Mouse (Mus musculus): ENCODE results near the gene Map7d1. TPM values are rescaled to one million over a fixed set of nuclear protein-coding genes. Genes with fewer than 3 reads are reported as not detected.

Map7d1 gene
- total RNA-seq, 4 experiments from 2014 or later, result 224 to 273 (median 253) TPM

DNA sequence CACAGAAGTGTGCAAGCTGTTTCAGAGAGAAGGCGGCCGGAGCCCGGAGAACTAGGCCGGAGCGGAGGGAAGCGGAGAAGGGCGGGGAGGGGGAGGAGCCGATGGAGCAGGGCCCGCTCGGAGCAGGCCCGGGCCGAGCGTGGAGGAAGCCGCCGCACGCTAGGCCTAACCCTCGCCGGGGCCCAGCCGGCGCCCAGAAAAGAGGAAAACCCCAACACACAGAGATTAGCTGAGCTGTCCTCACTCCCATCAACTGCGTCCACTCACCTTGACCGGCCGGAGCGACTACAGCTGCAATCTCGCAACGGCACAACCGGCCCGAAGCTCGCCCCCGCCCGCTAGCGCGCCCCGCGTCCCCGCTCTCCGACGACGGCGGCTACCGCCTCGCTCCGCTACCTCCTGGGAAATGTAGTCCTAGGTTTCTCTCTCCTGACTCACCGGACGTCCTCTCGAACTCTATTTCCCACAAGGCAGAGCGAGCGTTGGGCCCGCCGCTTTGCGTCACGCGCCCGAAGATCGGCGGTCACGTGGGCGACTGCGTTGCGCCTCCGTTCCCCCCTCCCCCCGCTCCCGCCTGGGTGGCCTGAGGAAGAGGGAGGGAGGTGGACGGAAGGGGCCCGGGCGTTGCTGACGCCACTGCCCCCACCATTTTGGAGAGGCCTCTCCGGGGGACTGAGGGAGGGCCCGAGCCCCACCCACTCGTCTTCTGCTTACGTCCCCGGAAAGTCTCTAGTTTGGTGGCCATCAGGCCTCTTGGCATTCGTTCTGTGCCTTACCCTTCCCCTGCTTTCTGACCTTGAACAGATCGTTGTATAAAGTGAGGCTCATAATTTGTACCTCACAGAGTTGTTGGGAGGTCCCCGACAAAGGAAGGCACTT, 53.6 kb downstream of the Map7d1 start, which contains the start of gene Thrap3:
Gene Thrap3, minus strand, starts transcription at position 458 of the 879 bp plus-strand sequence.
- DNase-seq (ENCODE audit: low spot score in 2 of 2), result peak; percentile 94 to 99

DNA sequence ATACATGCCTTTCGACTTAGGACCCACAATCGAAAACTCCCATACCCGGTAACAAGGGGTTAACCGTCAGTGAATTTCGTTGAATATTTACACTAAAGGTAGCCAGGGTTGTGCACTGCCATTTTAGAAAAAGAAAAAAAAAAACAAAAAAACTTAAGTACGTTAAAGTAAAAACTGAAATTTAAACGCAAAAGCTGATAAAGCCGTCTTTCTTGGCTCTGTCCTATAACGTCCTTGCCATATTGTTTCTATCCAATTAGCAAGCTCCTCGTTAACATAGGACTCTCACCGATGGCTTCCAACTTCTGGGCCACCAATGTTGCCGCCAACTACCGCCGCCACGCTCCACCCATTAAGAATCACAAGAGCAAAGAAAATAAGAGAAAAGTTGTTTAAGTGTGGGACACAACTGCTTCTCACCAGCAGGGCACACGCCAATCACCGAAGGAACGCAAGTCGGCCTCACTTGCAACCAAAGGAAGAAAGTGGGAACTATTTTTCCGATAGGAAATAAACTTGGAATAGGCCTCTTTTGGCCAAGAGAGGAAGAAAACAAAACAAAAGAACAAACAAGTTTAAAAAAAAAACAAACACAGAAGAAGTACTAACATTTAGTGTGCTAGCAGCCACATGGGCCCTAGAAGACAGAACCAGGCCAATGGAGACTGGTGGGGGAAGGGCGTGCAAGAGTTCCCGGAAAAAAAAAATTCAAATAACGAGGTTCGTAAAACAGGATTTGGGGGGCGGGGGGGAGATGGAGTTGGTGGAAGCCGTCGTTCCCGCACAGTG, 54.4 kb downstream of the Map7d1 start:
- no peak for DNase-seq (ENCODE audit: low spot score in 2 of 2)

DNA sequence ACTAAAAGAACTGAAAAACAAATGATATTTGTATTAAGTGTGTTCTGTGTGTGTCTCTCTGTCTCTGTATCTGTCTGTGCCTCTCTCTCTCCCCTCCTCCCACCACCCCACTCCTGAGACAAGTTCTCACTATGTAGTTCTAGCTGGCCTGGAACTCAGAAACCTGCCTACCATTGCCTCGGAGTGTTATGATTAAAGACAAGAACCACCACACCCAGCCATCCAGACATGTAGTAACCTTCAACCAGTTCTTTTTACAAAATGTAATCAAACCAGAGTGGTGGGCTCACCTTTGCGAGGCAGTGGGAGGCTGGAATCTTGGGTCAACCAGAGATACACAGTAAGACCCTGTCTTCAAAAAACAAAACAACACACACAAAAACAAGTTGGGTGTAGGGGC, 55.5 kb downstream of the Map7d1 start:
- no peak for DNase-seq (ENCODE audit: low spot score in 2 of 2)

DNA sequence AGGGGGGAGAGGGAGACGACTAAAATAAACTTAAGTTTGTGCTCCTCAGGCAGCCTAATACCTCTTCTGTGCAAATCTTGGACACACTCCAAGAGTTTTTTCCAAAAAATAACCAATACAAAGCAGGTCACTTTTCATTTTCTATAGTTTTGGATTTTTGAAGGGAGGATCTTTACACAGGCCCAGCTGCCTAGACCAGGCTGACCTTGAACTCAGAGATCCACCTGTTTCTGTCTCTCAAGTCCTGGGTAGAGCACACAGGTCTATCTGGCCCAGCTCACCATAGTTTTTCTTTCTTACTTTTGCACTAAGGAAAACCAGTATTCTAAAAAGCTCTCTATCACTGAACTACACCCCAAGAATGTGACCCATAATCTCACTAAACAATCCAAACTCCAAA, 56.1 kb downstream of the Map7d1 start:
- no peak for DNase-seq (ENCODE audit: low spot score in 2 of 2)

DNA sequence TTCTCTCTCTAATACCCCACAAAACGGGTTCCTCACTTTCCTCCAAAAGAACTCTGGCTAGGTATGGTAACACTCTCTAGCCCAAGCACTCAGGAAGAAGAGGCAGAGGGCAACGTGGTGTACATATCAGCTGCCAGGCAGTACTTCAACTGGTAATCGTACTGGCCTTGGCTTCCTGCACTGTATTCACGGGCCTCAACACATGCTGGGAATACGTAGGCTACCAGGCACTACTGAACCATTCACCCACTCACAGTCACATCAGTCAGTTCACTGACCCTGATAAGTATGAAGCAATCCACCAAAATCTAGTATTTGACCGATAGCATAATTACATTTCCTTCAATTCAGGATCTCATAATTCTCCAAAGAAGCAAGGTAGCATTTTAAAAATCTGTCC, 56.6 kb downstream of the Map7d1 start:
- DNase-seq (ENCODE audit: low spot score in 2 of 2), result no peak

DNA sequence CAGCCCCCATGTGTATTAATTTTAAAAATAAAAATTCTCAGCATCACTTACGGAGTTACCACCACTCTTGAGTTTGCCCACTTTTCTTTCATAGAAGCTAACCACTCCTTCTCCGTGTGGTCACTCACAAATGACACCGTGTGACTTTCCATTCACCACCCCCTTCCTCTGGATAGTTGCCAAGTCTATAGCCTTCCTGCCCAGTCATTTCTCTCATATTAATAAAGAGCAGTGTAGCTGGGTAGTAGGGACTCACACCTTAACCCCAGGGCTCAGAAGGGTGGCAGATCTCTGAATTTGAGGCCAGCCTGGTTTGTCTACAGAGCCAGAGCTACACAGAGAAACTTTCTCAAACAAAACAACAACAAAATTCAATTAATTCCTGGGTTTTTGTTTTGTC, 58.7 kb downstream of the Map7d1 start:
- no peak for DNase-seq (ENCODE audit: low spot score in 2 of 2)

DNA sequence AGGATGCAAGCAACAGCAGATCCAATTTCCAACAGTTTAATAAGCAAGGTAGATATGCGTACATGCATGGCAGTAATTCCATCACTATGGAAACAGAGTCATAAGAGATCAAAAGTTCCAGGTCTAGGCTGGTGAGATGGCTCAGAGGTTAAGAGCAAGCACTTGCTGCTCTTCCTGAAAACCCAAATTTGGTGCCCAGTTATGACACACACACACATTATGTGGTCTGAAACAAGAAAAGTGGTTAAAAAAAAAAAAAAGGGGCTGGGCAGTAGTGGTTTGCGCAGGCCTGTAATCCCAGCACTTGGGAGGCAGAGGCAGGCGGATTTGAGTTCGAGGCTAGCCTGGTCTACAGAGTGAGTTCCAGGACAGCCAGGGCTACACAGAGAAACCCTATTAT, 61.2 kb downstream of the Map7d1 start:
- DNase-seq (ENCODE audit: low spot score in 2 of 2), result no peak

DNA sequence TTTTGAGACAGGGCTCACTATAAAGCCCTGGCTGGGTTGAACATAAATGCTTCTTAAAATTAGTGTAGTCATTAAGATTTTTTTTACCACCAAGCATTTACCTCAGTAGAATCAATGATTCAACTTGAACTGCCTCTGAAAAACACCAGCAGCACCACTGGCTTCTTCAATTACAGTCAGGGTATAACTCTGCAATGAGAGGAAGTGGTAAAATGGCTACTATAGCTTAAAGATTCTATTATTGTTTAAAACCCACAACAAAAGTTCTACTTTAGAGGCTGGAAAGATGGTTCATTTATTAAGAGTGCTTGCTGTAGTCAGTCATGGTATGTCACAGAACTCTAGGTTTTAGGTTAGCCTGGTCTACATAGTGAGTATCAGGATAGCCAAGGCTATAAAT, 61.9 kb downstream of the Map7d1 start:
- DNase-seq (ENCODE audit: low spot score in 2 of 2), result no peak

DNA sequence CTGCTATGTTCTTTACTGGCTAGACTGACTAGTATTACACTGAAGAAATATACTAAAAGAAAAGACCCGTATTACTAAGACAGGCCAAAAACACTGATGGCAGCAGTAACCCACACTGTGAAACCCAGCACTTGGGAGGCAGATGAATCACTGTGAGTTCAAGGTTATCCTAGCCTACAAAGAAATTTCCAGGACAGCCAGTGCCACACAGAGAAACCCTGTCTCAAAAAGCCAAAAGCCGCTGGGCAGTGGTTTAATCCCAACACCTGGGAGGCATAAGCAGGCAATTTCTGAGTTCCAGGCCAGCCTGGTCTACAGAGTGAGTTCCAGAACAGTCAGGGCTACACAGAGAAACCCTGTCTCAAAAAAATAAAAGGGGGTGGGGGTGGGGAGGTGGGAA, 65.5 kb downstream of the Map7d1 start:
- DNase-seq (ENCODE audit: low spot score in 2 of 2), result no peak

DNA sequence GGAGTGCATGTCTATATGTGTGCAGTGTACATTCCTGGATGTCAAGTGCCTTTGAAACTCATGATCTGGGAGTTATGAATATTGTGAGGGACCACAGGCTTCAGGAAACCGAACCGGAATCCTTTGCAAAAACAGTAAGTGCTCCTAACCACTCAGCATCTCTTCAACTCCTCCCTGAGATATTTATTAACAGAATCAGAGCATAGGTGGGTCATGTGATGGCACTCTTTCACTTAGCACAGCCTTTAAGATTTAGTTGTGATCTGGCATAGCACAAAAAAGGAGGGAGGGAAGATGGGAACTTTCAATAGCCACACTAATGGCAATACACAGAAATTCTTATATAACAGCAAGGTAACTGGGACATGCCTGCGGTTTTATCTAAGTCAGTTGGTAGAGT, 69.0 kb downstream of the Map7d1 start:
- DNase-seq (ENCODE audit: low spot score in 2 of 2), result no peak

DNA sequence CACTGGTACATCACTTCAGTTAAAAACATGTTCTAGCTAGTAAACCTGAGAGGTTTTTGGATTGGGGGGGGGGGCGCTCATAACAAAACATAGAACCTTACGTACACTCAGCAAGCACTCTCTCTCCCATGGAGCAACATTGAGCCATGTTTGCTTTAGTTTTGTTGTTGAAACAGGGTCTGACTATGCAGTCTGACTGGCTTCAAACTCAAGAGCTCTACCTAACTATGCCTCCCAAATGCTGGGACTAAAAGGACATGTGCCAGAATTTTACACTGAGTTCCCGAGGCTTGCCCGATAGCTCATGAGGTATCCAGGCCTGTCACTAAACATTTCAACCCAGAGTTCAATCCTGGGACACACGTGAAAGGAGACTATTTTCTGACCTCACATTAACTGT, 73.1 kb downstream of the Map7d1 start:
- no peak for DNase-seq (ENCODE audit: low spot score in 2 of 2)

Other genes with a start within 250 kb of the Map7d1 start
- gene Csf3r, start 231.8 kb downstream of the Map7d1 start, total RNA-seq (2022), result 10 to 100 TPM in 2 of 4 experiments, 1 to 10 TPM in 2; 4.4 to 24.6 (median 11.5) TPM
- 10 to 100 TPM; 47.9 to 55.3 (median 51.5) TPM for gene Mrps15, start 209.4 kb downstream of the Map7d1 start, total RNA-seq (2022)
- gene Oscp1, start 197.8 kb downstream of the Map7d1 start, total RNA-seq (2022), result 10 to 100 TPM; 56.3 to 72.2 (median 62.4) TPM
- 10 to 100 TPM; 14.5 to 18.7 (median 15.5) TPM for gene Lsm10, start 159.7 kb downstream of the Map7d1 start, total RNA-seq (2022)
- gene Stk40, start 152.4 kb downstream of the Map7d1 start, total RNA-seq (2022), result 10 to 100 TPM; 28.8 to 37.6 (median 33.8) TPM
- 1 to 10 TPM; 2.4 to 5.6 (median 3.1) TPM for gene Eva1b, start 108.6 kb downstream of the Map7d1 start, total RNA-seq (2022)
- gene Sh3d21, start 92.9 kb downstream of the Map7d1 start, total RNA-seq (2022), result 1 to 10 TPM in 1 of 4 experiments, under 1 TPM in 3; 0.63 to 1.4 (median 0.85) TPM
- 100 to 1,000 TPM; 127 to 151 (median 148) TPM for gene Thrap3, start 53.6 kb downstream of the Map7d1 start, total RNA-seq (2022)
- 10 to 100 TPM; 86.2 to 93.4 (median 89.3) TPM for gene Trappc3, start 6.0 kb upstream of the Map7d1 start, total RNA-seq (2022)
- gene Col8a2, start 30.4 kb upstream of the Map7d1 start, total RNA-seq (2022), result 1 to 10 TPM; 1.9 to 4.0 (median 2.5) TPM
- gene Adprhl2, start 65.4 kb upstream of the Map7d1 start, total RNA-seq (2022), result 10 to 100 TPM; 26.9 to 32.0 (median 31.2) TPM
- 1 to 10 TPM in 2 of 4 experiments, under 1 TPM in 2; 0.86 to 1.6 (median 1.3) TPM for gene Tekt2, start 69.3 kb upstream of the Map7d1 start, total RNA-seq (2022)
- gene Ago3, start 173.2 kb upstream of the Map7d1 start, total RNA-seq (2022), result 10 to 100 TPM; 28.9 to 38.8 (median 32.1) TPM
- 10 to 100 TPM; 48.5 to 57.9 (median 50.4) TPM for gene Ago1, start 212.2 kb upstream of the Map7d1 start, total RNA-seq (2022)